ENCODE assay signal across 8 mouse cellular contexts in the genomic region with DNA sequence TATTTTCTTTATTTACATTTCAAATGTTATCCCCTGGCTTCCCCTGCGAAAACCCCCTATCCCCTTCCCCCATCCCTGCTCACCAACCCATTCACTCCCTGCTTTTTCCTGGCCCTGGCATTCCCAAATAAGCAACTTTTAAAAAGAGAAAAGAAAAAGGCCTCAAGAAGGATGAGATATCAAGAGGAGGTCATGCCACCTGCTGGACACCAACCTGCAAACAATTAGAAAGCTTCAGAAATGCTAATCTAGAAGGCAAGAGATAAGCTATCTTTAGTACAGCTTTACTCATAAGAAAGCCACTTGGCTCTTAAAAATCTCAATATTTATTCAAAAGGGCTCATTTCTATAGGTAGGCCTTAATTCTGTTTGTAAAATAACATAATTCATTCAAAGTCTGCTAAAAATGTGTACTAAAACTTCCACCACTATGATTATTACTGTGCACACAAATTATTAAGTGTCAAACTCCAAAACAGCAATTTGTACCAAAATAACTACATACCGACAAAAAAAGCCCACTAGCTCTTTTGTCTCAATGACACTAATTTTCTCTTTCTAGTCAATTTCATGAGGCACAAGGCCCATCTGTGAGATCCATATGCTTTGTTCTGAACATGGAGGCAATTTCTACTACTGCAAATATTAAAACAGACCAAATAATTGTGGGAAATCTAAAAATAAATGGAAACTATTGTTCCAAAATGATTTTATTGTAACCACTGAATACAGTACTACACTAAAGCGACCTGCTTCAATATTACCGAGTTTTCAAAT. TPM values are rescaled to one million over a fixed set of nuclear protein-coding genes. Genes with fewer than 3 reads are reported as not detected.
A peak's percentile ranks its signal among the peaks of the same experiment; 100 is the strongest.
DNase-seq lines count a peak whose midpoint lies in the region; ATAC-seq and TF ChIP-seq lines count a peak whose summit lies in the region.

No protein-coding gene starts in this region.

- WGBS in intestine, postnatal 0 days: 60% methylated on average over 4 of the region's 4 CpGs
- WGBS in intestine, embryonic 16.5 days: 53% methylated on average over 4 of the region's 4 CpGs
- 20% methylated on average over 4 of the region's 4 CpGs for WGBS in forebrain, embryonic 11.5 days
- 29% methylated on average over 4 of the region's 4 CpGs for WGBS in midbrain, embryonic 14.5 days

- no peaks in the 10 kb centered on the region for H3K27me3 ChIP-seq in intestine, postnatal 0 days (replicated peaks; ENCODE audit: control insufficient read depth, insufficient read depth, low read length)
- H3K27me3 ChIP-seq in intestine, embryonic 16.5 days (replicated peaks; ENCODE audit: control insufficient read depth, insufficient read depth, low read length): no peaks in the 10 kb centered on the region
- H3K27me3 ChIP-seq in forebrain, embryonic 11.5 days (ENCODE audit: control insufficient read depth, insufficient read depth, low read length): no peaks in the 10 kb centered on the region
- no peaks in the 10 kb centered on the region for H3K27me3 ChIP-seq in midbrain, embryonic 14.5 days (ENCODE audit: control insufficient read depth, insufficient read depth, low read length)

- DNase-seq in A20 (ENCODE audit: low read depth, low spot score): peak; percentile 63
- no peak for DNase-seq in forebrain, embryonic 11.5 days (ENCODE audit: low spot score)
- peak; percentile 20 for DNase-seq in midbrain, embryonic 14.5 days
- no peak for DNase-seq in gastrocnemius, adult 8-10 months (ENCODE audit: low spot score in 2 of 2)
- no peak for DNase-seq in gastrocnemius, adult 2 months
- no peak for DNase-seq in ovary, postnatal 14 days (ENCODE audit: low spot score)

- H3K9ac ChIP-seq in intestine, postnatal 0 days (ENCODE audit: low read depth, low read length): no peak overlapping the region
- H3K9ac ChIP-seq in intestine, embryonic 16.5 days (ENCODE audit: low read depth, low read length): no peak overlapping the region
- no peak overlapping the region for H3K9ac ChIP-seq in forebrain, embryonic 11.5 days (ENCODE audit: low read length)
- H3K9ac ChIP-seq in midbrain, embryonic 14.5 days (replicated peaks; ENCODE audit: low read length): no peak overlapping the region

- peak overlapping the region; percentile 97; the same call in 1 of the 2 replicates for H3K4me2 ChIP-seq in intestine, postnatal 0 days (replicated peaks; ENCODE audit: low read depth)
- H3K4me2 ChIP-seq in intestine, embryonic 16.5 days (ENCODE audit: low read depth, low read length): no peak overlapping the region
- peak overlapping the region; percentile 22; the same call in 1 of the 2 replicates for H3K4me2 ChIP-seq in forebrain, embryonic 11.5 days (ENCODE audit: low read depth, low read length, severe bottlenecking)
- H3K4me2 ChIP-seq in midbrain, embryonic 14.5 days (ENCODE audit: low read length): peak overlapping the region; percentile 72

- peak overlapping the region; percentile 13; the same call in 1 of the 2 replicates for H3K4me3 ChIP-seq in intestine, postnatal 0 days (ENCODE audit: low read depth, low read length)
- H3K4me3 ChIP-seq in intestine, embryonic 16.5 days (ENCODE audit: low read length): no peak overlapping the region
- H3K4me3 ChIP-seq in forebrain, embryonic 11.5 days (ENCODE audit: low read depth, low read length): no peak overlapping the region
- peak overlapping the region; percentile 77 for H3K4me3 ChIP-seq in midbrain, embryonic 14.5 days (replicated peaks; ENCODE audit: low read depth, low read length)
- no peak overlapping the region; the same call in 1 of the 2 replicates for H3K4me3 ChIP-seq in gastrocnemius, adult 2 months

- peak; percentile 59 for TF ChIP-seq CTCF in intestine, postnatal 0 days (IDR thresholded peaks at IDR 0.05; ENCODE audit: low read depth)
- TF ChIP-seq CTCF in gastrocnemius, adult 2 months (IDR thresholded peaks at IDR 0.05): no peak

- no peaks in the 10 kb centered on the region for H3K9me3 ChIP-seq in intestine, postnatal 0 days (ENCODE audit: control insufficient read depth)
- no peaks in the 10 kb centered on the region for H3K9me3 ChIP-seq in intestine, embryonic 16.5 days (ENCODE audit: control insufficient read depth, low read length)
- no peaks in the 10 kb centered on the region for H3K9me3 ChIP-seq in forebrain, embryonic 11.5 days (ENCODE audit: control insufficient read depth, low read length)
- H3K9me3 ChIP-seq in midbrain, embryonic 14.5 days (ENCODE audit: control insufficient read depth, low read length): no peaks in the 10 kb centered on the region

- ATAC-seq in intestine, postnatal 0 days: no peak
- no peak for ATAC-seq in intestine, embryonic 16.5 days
- no peak for ATAC-seq in forebrain, embryonic 11.5 days (replicated peaks; ENCODE audit: low FRiP score)
- no peak for ATAC-seq in midbrain, embryonic 14.5 days (ENCODE audit: low FRiP score, low TSS enrichment)

- H3K27ac ChIP-seq in intestine, postnatal 0 days (ENCODE audit: low read depth, low read length): no peak overlapping the region
- H3K27ac ChIP-seq in intestine, embryonic 16.5 days (ENCODE audit: low read length): no peak overlapping the region
- H3K27ac ChIP-seq in forebrain, embryonic 11.5 days (ENCODE audit: low read depth, low read length): no peak overlapping the region
- H3K27ac ChIP-seq in midbrain, embryonic 14.5 days (replicated peaks; ENCODE audit: low read depth, low read length): no peak overlapping the region
- H3K27ac ChIP-seq in gastrocnemius, adult 2 months: no peak overlapping the region

- intact Hi-C loops in gastrocnemius, adult 2 months (cut with DNase I): loop anchor here (10.0 kb wide), 1 partner anchor 679 kb away; a partner anchor contains a TSS

- no peaks in the 10 kb centered on the region for H3K4me1 ChIP-seq in intestine, postnatal 0 days (replicated peaks; ENCODE audit: control insufficient read depth, insufficient read depth, low read length)
- H3K4me1 ChIP-seq in intestine, embryonic 16.5 days (ENCODE audit: control insufficient read depth, insufficient read depth, low read length): no peaks in the 10 kb centered on the region; the same call in 1 of the 2 replicates
- H3K4me1 ChIP-seq in forebrain, embryonic 11.5 days (replicated peaks; ENCODE audit: control insufficient read depth, insufficient read depth, low read length): no peaks in the 10 kb centered on the region; the same call in 1 of the 2 replicates
- H3K4me1 ChIP-seq in midbrain, embryonic 14.5 days (ENCODE audit: control insufficient read depth, insufficient read depth, low read length): peaks cover 13% of the 10 kb centered on the region; the same call in 1 of the 2 replicates

- H3K36me3 ChIP-seq in intestine, postnatal 0 days (ENCODE audit: control insufficient read depth, insufficient read depth): no peaks in the 10 kb centered on the region; the same call in 1 of the 2 replicates
- H3K36me3 ChIP-seq in intestine, embryonic 16.5 days (ENCODE audit: control insufficient read depth, insufficient read depth, low read length): no peaks in the 10 kb centered on the region
- H3K36me3 ChIP-seq in forebrain, embryonic 11.5 days (ENCODE audit: control insufficient read depth, insufficient read depth, low read length): no peaks in the 10 kb centered on the region
- H3K36me3 ChIP-seq in midbrain, embryonic 14.5 days (ENCODE audit: control insufficient read depth, insufficient read depth, low read length): no peaks in the 10 kb centered on the region

RNA-seq across cellular contexts. Expression of a gene that starts 1.9 kb away (rescaled TPM):
- polyA plus RNA-seq in intestine, postnatal 0 days (2015; fragmentation: Nextera tagmentation; extraction: Ambion mirVana): 7.2 and 9.4 TPM in 2 replicates
- polyA plus RNA-seq in intestine, embryonic 16.5 days (2015; fragmentation: Nextera tagmentation; extraction: Ambion mirVana): 7.5 and 8.3 TPM in 2 replicates
- 18.9 and 19.9 TPM in 2 replicates for polyA plus RNA-seq in forebrain, embryonic 11.5 days (2014; fragmentation: Nextera tagmentation; extraction: Ambion mirVana)
- 53.5 and 68.4 TPM in 2 replicates for polyA plus RNA-seq in midbrain, embryonic 14.5 days (2014; fragmentation: Nextera tagmentation; extraction: Ambion mirVana)
- total RNA-seq in gastrocnemius, adult 8-10 months (2022): 1 to 10 TPM; 1.4 to 2.5 (median 1.9) TPM
- total RNA-seq in gastrocnemius, adult 2 months (2021): 1 to 10 TPM; 2.5 to 3.3 TPM

Comparison
In these comparisons a context has a peak if more than half of its experiments do, and no peak if none do; other contexts are left out.
1. H3K4me3 ChIP-seq: peak in intestine, postnatal 0 days (single experiment) and midbrain, embryonic 14.5 days (single experiment); none in intestine, embryonic 16.5 days (single experiment), forebrain, embryonic 11.5 days (single experiment) and gastrocnemius, adult 2 months (single experiment).
2. DNase-seq: peak in A20 (single experiment) and midbrain, embryonic 14.5 days (single experiment); none in forebrain, embryonic 11.5 days (single experiment), gastrocnemius, adult 8-10 months (0 of 2), gastrocnemius, adult 2 months (single experiment) and ovary, postnatal 14 days (single experiment).